Mouse (Mus musculus) layer of hippocampus, adult 9-11 months (tissue): Measurements from ENCODE around the gene Cd68.

Experiments
- DNase-seq: peaks from one replicate; pipeline ENCODE4 v3.0.0; 2022

The Cd68 gene

DNA sequence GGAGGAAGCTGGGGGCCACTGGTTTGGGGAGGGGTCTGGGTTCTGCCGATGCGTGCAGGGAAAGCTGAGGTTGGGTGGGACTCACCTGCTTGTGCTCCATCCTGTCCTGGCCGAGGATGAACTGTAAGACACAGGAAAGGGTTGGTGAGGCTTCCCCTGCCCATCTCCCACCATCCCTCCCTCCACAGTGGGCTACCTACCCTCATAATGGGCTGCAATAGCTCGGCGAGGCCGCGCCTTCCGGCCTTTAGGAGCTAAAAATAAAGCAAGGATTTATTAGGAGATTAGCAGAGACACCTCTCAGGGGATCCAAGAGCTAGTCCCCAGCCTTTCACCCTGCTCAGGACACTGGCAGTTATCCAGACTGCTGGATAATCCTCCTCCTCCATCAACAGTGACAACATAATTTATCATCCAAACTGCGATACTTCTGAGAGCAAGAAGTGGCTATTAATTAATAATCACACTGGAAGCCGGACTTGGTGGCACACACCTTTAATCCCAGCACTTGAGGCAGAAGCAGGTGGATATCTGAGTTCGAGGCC is 27.5 kb upstream of the Cd68 start:
- no peak for DNase-seq

DNA sequence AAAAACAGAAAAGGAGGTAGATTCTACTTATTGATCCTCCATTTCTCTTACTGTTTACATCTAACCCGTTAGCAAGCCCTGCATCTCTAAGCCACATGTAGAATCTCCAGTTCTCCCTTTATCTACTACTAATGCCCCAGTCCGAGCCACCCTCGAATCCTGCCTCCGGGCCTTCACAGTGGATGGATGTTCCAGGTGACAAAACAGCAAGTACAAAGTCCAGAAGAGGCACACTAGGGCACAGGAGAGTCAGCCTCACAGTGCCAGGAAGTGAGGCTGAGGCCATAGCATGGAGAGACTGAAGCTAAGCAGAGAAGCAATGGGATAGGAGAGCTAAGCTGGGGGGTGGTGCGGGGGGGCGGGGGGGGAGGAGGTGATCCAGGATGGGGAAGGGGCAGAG is 26.9 kb upstream of the Cd68 start:
- no peak for DNase-seq

GRCm38 (mm10) chr11:69692196-69692811 is 26.4 kb upstream of the Cd68 start:
- DNase-seq, result no peak

- no peak for DNase-seq
Measured at GRCm38 (mm10) chr11:69689891-69690290, 23.9 kb upstream of the Cd68 start.

- DNase-seq, result no peak
Measured at GRCm38 (mm10) chr11:69687061-69687460, 21.1 kb upstream of the Cd68 start.

GRCm38 (mm10) chr11:69686377-69686776 is 20.4 kb upstream of the Cd68 start:
- DNase-seq, result no peak

GRCm38 (mm10) chr11:69685526-69686148 is 19.7 kb upstream of the Cd68 start, which contains the start of gene Tnfsf13:
Gene Tnfsf13 (minus strand): TSS chr11:69685784.
- peak; percentile 80 for DNase-seq

- DNase-seq, result no peak
Measured at GRCm38 (mm10) chr11:69684936-69685335, 19.0 kb upstream of the Cd68 start.

- no peak for DNase-seq
Measured at GRCm38 (mm10) chr11:69684128-69684745, 18.3 kb upstream of the Cd68 start.

GRCm38 (mm10) chr11:69683576-69683975 is 17.6 kb upstream of the Cd68 start:
- DNase-seq, result no peak

DNA sequence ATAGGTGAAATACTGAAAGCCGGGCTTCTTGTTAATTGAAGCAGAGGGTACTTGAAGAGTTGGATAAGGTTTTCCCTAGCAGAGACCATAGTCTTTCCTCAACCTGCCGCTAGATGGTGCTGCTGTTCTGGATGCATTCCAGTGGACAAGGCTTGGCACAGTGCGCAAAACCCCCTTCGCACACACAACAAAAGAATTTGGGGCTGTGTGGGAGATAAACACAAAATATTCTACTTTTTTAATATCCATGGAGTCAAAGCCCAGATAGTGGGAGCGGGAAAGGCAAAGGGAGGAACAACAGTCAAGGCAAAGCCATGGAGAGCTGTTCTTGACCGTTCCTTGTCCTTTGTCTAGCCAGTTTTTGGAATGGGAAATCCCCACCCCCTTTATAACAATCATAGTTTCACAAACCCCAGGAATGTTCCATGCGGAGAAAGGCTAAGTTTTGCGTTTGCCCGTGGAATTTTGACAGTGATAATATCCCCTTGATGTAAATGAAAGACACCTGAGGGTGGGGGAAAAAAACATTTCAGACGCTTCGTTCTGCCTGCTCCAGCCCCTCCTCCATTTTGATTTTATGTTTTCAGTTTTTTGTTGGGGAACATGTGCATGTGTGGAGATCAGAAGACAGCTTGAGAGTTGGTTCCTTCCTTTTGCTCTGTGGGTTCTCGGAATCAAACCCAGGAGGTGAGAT is 17.0 kb upstream of the Cd68 start:
- peak; percentile 82 for DNase-seq

DNA sequence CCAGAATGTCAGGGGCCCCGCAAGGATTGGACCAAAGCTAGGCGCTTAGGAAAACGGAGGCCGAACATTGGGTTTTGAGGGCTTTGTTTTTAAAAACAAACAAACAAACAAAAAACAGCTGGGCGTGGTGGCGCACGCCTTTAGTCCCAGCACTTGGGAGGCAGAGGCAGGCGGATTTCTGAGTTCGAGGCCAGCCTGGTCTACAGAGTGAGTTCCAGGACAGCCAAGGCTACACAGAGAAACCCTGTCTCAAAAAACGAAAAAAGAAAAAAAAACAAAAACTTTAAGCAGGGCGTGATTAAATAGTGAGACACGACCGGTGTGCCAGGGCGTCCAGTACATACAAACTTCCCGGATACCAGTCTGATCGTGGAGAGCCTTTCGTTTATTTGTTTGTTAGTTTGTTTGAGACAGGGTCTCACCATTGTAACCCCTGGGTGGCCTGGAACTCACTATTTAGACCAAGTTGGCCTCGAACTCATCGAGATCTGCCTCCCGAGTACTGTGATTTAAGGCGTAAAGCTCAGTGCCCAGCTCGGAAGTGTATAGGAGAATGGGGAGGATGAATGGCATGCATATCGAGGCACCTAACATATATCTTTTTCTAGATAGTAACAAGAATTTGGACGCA is 16.4 kb upstream of the Cd68 start:
- no peak for DNase-seq

- peak; percentile 97 for DNase-seq
Measured at GRCm38 (mm10) chr11:69681314-69682208, 15.6 kb upstream of the Cd68 start, which contains the start of gene Senp3. Gene Senp3 (minus strand): TSS chr11:69682084.

DNA sequence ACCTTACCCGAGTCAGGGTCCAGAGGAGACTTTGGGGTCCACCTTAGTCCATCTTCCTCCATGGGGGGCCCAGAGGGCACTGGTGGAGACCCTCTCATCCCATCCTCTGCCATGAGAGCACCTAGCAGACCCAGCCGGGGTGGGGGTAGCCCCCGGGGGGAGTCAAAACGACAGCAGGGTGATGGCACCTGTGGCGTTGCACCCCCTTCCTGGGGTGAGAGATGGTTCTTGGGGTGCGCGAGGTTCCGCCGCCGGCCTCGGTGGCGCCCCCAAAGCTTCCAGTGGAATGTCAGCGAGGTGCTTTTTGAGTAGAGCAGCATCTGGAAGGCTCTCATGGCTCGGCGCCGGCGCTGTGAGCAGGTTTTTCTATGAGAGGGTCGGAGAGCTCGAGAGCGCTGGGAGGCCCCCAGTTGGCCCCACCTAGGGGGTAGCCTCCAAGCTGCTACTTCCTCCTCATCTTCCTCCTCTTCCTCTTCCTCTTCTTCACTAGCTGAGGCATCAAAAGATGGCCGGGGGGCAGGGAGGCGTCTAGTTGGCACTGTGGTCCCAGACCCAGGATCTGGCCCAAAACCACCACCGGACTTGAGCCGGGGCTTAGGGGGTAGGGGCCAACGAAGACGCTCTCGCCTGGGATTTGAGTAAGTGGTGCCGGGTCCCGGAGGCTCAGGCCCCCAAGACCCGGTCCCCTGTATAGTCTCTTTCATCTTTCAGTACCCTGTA is 14.3 kb upstream of the Cd68 start:
- DNase-seq, result no peak

DNA sequence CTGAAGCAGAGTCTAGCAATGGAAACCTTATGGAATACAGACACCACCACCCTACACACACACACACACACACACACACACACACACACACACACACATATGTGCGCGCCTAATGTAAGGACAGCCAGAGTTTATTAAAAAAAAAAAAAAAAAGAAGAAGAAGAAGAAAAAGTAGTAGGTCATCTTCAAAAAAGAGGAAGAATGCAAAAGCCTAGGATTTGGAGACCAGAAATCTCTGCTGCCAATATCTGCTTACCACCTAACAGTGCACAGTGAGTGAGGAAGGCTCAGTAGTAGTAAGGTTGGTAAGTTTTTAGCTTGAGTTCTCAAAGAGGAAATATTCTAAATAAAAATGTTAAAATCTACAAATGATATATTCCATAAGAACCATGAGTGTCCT is 13.2 kb upstream of the Cd68 start:
- no peak for DNase-seq

- peak; percentile 100 for DNase-seq
Measured at GRCm38 (mm10) chr11:69672211-69672706, 6.3 kb upstream of the Cd68 start, which contains the start of gene Eif4a1. Gene Eif4a1 (minus strand): TSS chr11:69672423.

- DNase-seq, result no peak
Measured at GRCm38 (mm10) chr11:69671726-69672124, 5.8 kb upstream of the Cd68 start.

DNA sequence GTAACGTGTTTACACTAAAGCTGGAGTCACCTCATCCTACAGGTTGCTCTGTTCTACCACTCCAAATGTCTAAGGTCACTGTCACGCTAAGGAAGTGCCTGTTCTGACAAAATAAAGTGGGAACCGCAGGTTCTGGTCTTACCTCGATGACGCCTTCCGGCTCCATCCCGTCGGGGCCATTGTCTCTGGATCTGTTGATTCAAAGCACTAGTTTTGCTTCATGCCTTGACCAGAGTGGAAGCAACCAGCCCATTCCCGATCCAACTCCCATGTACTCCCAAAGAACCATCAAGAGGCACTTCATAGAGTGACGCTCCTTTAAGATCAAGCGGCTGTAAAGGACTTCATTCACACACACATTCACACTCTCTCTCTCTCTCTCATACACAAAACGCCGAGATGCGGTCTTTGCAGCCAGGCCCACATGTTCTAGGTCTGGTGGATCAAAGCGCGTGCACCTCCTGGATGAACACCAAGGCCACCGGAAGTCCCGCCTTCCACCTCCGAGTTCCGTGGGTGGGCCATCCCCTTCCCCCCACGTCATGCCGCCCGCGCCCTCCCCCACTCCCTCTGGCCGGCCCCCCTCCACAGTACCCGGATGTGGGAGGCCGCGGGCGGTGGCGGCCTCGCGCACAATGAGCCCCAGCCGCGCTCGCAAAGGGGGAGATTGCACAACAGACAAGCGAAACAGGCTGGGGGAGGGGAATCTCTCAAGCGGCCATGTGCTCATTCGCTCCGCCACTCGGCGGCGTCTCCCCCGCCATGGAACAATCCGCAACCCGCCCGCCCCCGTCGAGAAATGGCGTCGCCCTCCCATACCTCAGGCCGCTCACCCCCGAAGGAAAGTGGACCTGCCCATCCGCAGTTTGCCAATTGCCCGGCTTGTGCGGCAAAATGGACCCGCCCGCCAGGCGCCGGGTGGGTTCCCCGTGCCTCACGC is 5.1 kb upstream of the Cd68 start:
- peak; percentile 97 for DNase-seq

DNA sequence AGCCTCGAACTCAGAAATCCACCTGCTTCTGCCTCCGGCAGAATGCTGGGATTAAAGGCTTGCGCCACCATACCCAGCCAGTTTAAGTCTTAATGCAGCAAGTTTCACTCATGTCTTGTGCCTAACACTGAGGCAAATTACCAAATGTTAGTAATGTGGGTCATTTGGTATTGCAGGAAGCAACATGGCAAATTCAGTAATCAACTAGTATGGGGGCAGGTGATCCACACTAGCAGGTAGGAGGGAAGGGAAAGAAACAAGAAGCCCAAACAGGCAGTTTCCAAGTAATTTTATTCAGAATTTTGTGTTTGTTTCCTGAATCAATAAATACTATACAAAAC is 682 bp upstream of the Cd68 start:
- no peak for DNase-seq

DNA sequence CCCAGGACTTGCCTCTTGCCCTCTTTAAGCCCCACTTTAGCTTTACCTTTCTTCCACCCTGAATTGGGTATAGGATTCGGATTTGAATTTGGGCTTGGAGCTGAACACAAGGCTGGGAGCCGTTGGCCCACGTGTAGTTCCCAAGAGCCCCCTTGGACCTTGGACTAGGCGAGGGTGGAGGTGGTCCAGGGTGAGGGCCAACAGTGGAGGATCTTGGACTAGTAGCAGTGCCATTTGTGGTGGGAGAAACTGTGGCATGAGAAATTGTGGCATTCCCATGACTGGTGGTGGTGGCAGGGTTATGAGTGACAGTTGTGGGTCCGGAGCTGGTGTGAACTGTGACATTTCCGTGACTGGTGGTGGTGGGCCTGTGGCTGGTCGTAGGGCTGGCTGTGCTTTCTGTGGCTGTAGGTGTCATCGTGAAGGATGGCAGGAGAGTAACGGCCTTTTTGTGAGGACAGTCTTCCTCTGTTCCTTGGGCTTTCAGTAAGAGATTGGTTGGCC is 444 bp downstream of the Cd68 start:
- DNase-seq, result no peak
